Mouse (Mus musculus): ENCODE results near the gene H2al1d. TPM values are rescaled to one million over a fixed set of nuclear protein-coding genes. Genes with fewer than 3 reads are reported as not detected.
"Not testable (repeated sequence)": the region's sequence is repeated elsewhere in the genome, so short reads cannot be mapped to it uniquely, and the experiment has no call there.

The H2al1d gene
- polyA plus RNA-seq, 1 experiment: not detected

DNA sequence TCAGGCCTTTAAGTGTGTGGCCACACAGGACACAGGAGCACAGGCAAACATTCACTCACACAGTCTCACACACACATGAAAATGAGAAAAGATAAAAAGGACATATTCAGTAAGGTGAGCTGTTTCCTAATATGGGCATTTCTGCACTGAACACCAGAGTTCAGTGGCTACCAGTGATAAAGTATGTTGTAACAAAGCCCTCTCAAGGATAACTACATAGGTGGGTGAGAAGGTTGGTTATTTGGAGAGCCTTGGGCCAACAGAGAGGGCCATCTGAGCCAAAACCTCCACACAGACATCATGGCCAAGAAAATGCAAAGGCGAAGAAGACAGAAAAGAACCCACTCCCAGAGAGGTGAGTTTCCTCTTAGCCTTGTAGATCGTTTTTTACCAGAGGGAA lies 18.9 kb downstream of the H2al1d start, which contains the start of gene H2al1j:
Gene H2al1j (plus strand): TSS at position 301 of the 400 bp plus-strand sequence.
- H3K36me3 ChIP-seq (ENCODE audit: control insufficient read depth, insufficient read depth, low read length); H3K27me3 ChIP-seq (ENCODE audit: control insufficient read depth, insufficient read depth, low read length); H3K4me3 ChIP-seq (ENCODE audit: control insufficient read depth, insufficient read depth, low read length); H3K27ac ChIP-seq (ENCODE audit: control insufficient read depth, insufficient read depth, low read length); DNase-seq; H3K4me1 ChIP-seq (replicated peaks; ENCODE audit: control insufficient read depth, insufficient read depth, low read length): not testable (repeated sequence)
- 91% methylated on average over 2 of the region's 2 CpGs for WGBS

DNA sequence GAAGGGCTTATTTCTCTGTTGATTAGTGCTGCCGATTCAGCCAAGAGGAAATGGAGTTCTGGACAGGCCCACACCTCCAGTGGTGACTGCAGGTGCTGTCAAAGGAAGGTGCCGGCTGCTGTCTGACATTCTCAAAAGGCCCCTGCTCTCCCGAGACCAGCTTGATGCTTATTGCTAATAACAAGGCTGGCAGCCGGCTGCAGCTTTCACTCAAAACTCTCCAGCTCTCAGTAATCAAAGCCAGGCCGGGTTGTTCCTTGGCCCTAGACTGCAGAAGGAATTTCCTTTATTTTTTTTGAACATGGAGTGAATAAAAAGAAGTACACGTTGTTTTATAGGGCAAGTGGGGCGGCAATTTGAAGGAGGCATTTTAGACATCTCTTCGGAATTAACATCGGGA lies 37.1 kb downstream of the H2al1d start:
- H3K4me3 ChIP-seq (ENCODE audit: control insufficient read depth, insufficient read depth, low read length): no peak overlapping the region
- DNase-seq: no peak

DNA sequence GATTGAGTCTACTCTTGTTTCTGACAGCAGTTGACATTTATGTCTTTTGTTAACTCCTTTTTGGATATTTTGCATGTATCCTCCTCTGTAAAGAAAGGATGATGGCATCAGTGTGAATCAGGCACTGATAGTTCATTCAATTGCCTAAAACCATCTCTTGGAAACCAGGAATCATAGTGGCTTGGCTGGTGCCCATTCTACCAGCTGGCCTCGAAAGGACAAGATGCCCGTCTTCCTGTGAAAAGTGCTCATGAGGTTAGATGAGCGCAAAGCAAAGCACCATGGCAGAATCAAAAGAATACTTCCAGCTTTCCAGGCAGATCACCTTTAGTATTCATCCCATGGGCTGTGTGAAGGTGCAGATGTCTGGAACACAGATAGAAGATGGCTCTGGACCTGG lies 38.1 kb downstream of the H2al1d start:
- 96% methylated on average over 3 of the region's 3 CpGs for WGBS
- Histone ChIP-seq H3K36me3 (ENCODE audit: control insufficient read depth, insufficient read depth, low read length) (no peaks in the 10 kb centered on the region), H3K4me1 (replicated peaks; ENCODE audit: control insufficient read depth, insufficient read depth, low read length) (no peaks in the 10 kb centered on the region), H3K4me3 (ENCODE audit: control insufficient read depth, insufficient read depth, low read length) (no peak overlapping the region), H3K27ac (ENCODE audit: control insufficient read depth, insufficient read depth, low read length) (no peak overlapping the region), H3K27me3 (ENCODE audit: control insufficient read depth, insufficient read depth, low read length) (no peaks in the 10 kb centered on the region)
- no peak for TF ChIP-seq POLR2A (IDR thresholded peaks at IDR 0.05; ENCODE audit: control insufficient read depth, extremely low read depth, insufficient read depth, low read length, poor library complexity)
- no peak for TF ChIP-seq CTCF (IDR thresholded peaks at IDR 0.05; ENCODE audit: borderline replicate concordance, control insufficient read depth, extremely low read depth, insufficient read depth, low read length, poor library complexity)
- no peak for DNase-seq

More for the DNA sequence above, 37.1 kb downstream of the H2al1d start:
- no peaks in the 10 kb centered on the region for H3K4me1 ChIP-seq (replicated peaks; ENCODE audit: control insufficient read depth, insufficient read depth, low read length)
- TF ChIP-seq POLR2A (IDR thresholded peaks at IDR 0.05; ENCODE audit: control insufficient read depth, extremely low read depth, insufficient read depth, low read length, poor library complexity) (no peak), CTCF (IDR thresholded peaks at IDR 0.05; ENCODE audit: borderline replicate concordance, control insufficient read depth, extremely low read depth, insufficient read depth, low read length, poor library complexity) (no peak)
- no peaks in the 10 kb centered on the region for H3K36me3 ChIP-seq (ENCODE audit: control insufficient read depth, insufficient read depth, low read length)
- WGBS: 90% methylated on average over 9 of the region's 9 CpGs
- H3K27ac ChIP-seq (ENCODE audit: control insufficient read depth, insufficient read depth, low read length): no peak overlapping the region
- no peaks in the 10 kb centered on the region for H3K27me3 ChIP-seq (ENCODE audit: control insufficient read depth, insufficient read depth, low read length)

Other genes starting within 250 kb of the H2al1d start
- gene H2al1a, start 9.6 kb upstream of the H2al1d start, polyA plus RNA-seq (2012; rRNA removed): not detected in 2 replicates
- not detected in 2 replicates for gene H2al1b, start 6.4 kb upstream of the H2al1d start, polyA plus RNA-seq (2012; rRNA removed)
- not detected in 2 replicates for gene H2al1c, start 3.2 kb upstream of the H2al1d start, polyA plus RNA-seq (2012; rRNA removed)
- gene H2al1e, start 3.1 kb downstream of the H2al1d start, polyA plus RNA-seq (2012; rRNA removed): not detected in 2 replicates
- not detected in 2 replicates for gene H2al1f, start 6.3 kb downstream of the H2al1d start, polyA plus RNA-seq (2012; rRNA removed)
- not detected in 2 replicates for gene H2al1g, start 9.4 kb downstream of the H2al1d start, polyA plus RNA-seq (2012; rRNA removed)
- gene H2al1h, start 12.7 kb downstream of the H2al1d start, polyA plus RNA-seq (2012; rRNA removed): not detected in 2 replicates
- gene H2al1i, start 15.8 kb downstream of the H2al1d start, polyA plus RNA-seq (2012; rRNA removed): not detected in 2 replicates
- not detected in 2 replicates for gene H2al1j, start 19.0 kb downstream of the H2al1d start, polyA plus RNA-seq (2012; rRNA removed)